Mouse (Mus musculus): ENCODE data around the gene Cd5l.

Cd5l gene

GRCm38 (mm10) chr3:87409196-87409935 is 51.7 kb downstream of the Cd5l start:
- DNase-seq, result no peak

DNA sequence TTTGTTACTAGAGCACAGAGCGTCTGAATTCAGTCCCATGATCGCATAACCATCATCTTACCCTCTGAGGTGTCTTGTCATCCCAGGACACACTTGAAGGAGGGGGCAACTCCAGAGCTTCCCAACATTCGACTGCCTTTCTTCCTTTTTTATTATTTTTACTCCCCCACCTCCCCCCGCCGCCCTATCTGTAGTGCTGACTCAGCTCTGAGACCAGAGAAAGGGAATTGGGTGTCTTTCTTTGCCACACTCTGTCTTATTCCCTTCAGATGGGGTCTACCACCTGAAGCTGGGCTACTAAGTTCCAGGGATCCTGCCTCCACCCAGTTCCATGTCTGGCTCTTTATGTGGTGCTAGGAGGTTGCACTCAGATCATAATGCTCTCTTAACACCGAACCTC is 52.9 kb downstream of the Cd5l start:
- no peak for DNase-seq

DNA sequence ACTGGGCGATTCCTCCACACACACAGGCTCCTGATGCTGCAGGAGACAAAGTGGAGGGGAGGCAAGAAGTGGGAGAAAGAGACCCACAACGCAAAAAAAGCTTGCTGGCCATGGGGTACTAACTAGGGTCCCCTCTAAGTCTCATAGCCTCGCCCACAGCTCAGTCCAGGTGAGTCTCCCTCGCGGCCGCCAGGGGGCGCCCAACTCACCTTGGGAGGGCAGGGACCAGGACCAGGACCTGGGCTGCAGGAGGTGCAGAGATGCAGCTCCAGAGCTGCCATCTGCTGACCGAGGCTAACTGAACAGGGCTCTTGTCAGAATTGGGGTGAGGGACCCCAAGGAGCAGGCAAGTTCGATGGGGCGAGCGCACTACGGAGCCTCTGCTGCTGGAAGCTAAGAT is 53.5 kb downstream of the Cd5l start:
- DNase-seq, result peak; percentile 20 to 28

- no peak for DNase-seq
Observed at GRCm38 (mm10) chr3:87420645-87421044, 63.0 kb downstream of the Cd5l start.
